Mouse (Mus musculus): ENCODE data around the gene Mthfd1l. TPM values are rescaled to one million over a fixed set of nuclear protein-coding genes. Genes with fewer than 3 reads are reported as not detected.
"Not testable (repeated sequence)": the region's sequence is repeated elsewhere in the genome, so short reads cannot be mapped to it uniquely, and the experiment has no call there.

Gene Mthfd1l
- polyA plus RNA-seq, 1 experiment from 2014 or later = 6.7 TPM

- no peak for ATAC-seq (ENCODE audit: low FRiP score)
These were observed 143.7 kb downstream of the Mthfd1l start for GRCm38 (mm10) chr10:4116653-4117052.

GRCm38 (mm10) chr10:4117091-4117490 is 144.2 kb downstream of the Mthfd1l start:
- no peak overlapping the region for H3K4me3 ChIP-seq (replicated peaks)
- WGBS = 35% methylated on average over 7 of the region's 7 CpGs
- H3K27ac ChIP-seq (replicated peaks) = no peak overlapping the region
- no peaks in the 10 kb centered on the region for H3K27me3 ChIP-seq (replicated peaks)
- H3K36me3 ChIP-seq = no peaks in the 10 kb centered on the region
- no peak overlapping the region for H3K9ac ChIP-seq (replicated peaks)
- ATAC-seq (ENCODE audit: low FRiP score) = no peak
- H3K9me3 ChIP-seq (replicated peaks) = no peaks in the 10 kb centered on the region
- H3K4me1 ChIP-seq = 0 out of 2 replicates have a peak, but pooled peaks cover 6% of the 10 kb centered on the region
- no peak overlapping the region for H3K4me2 ChIP-seq

More at GRCm38 (mm10) chr10:4116653-4117052, 143.7 kb downstream of the Mthfd1l start:
- H3K27ac ChIP-seq (replicated peaks) = no peak overlapping the region
- no peaks in the 10 kb centered on the region for H3K36me3 ChIP-seq
- no peaks in the 10 kb centered on the region for H3K27me3 ChIP-seq (replicated peaks)
- no peaks in the 10 kb centered on the region for H3K9me3 ChIP-seq (replicated peaks)
- no peak overlapping the region for H3K4me2 ChIP-seq
- H3K4me1 ChIP-seq = 0 out of 2 replicates have a peak, but pooled peaks cover 6% of the 10 kb centered on the region
- H3K4me3 ChIP-seq (replicated peaks) = no peak overlapping the region
- H3K9ac ChIP-seq (replicated peaks) = no peak overlapping the region

GRCm38 (mm10) chr10:4119287-4119686 is 146.4 kb downstream of the Mthfd1l start:
- 48% methylated on average over 4 of the region's 4 CpGs for WGBS
- no peak for ATAC-seq (ENCODE audit: low FRiP score)
- no peaks in the 10 kb centered on the region for H3K9me3 ChIP-seq (replicated peaks)

GRCm38 (mm10) chr10:4120708-4121107 is 147.8 kb downstream of the Mthfd1l start:
- Histone ChIP-seq H3K4me3 (replicated peaks) (no peak overlapping the region), H3K27ac (replicated peaks) (no peak overlapping the region), H3K36me3 (no peaks in the 10 kb centered on the region), H3K9ac (replicated peaks) (no peak overlapping the region), H3K9me3 (replicated peaks) (no peaks in the 10 kb centered on the region), H3K4me1 (no peaks in the 10 kb centered on the region), H3K27me3 (replicated peaks) (no peaks in the 10 kb centered on the region), H3K4me2 (no peak overlapping the region)
- no peak for ATAC-seq (ENCODE audit: low FRiP score)
- WGBS = 78% methylated on average over 10 of the region's 10 CpGs

More at GRCm38 (mm10) chr10:4119287-4119686, 146.4 kb downstream of the Mthfd1l start:
- Histone ChIP-seq H3K27me3 (replicated peaks) (no peaks in the 10 kb centered on the region), H3K4me2 (no peak overlapping the region), H3K27ac (replicated peaks) (no peak overlapping the region), H3K4me3 (replicated peaks) (no peak overlapping the region), H3K36me3 (no peaks in the 10 kb centered on the region), H3K9ac (replicated peaks) (no peak overlapping the region), H3K4me1 (no peaks in the 10 kb centered on the region)

- Histone ChIP-seq H3K27ac (replicated peaks) (no peak overlapping the region), H3K4me2 (no peak overlapping the region), H3K4me1 (no peaks in the 10 kb centered on the region), H3K27me3 (replicated peaks) (no peaks in the 10 kb centered on the region), H3K36me3 (no peaks in the 10 kb centered on the region), H3K9ac (replicated peaks) (no peak overlapping the region), H3K4me3 (replicated peaks) (no peak overlapping the region), H3K9me3 (replicated peaks) (no peaks in the 10 kb centered on the region)
- 90% methylated on average over 1 of the region's 1 CpGs for WGBS
- no peak for ATAC-seq (ENCODE audit: low FRiP score)
These were observed 148.3 kb downstream of the Mthfd1l start for GRCm38 (mm10) chr10:4121197-4121596.

- not testable (repeated sequence) for H3K36me3 ChIP-seq; ATAC-seq (ENCODE audit: low FRiP score); H3K9me3 ChIP-seq (replicated peaks); H3K4me2 ChIP-seq; H3K27me3 ChIP-seq (replicated peaks); H3K9ac ChIP-seq (replicated peaks); H3K27ac ChIP-seq (replicated peaks); H3K4me3 ChIP-seq (replicated peaks); H3K4me1 ChIP-seq
- 90% methylated on average over 7 of the region's 7 CpGs for WGBS
These were observed 150.5 kb downstream of the Mthfd1l start for GRCm38 (mm10) chr10:4123280-4123945.

- WGBS = 85% methylated on average over 1 of the region's 1 CpGs
- ATAC-seq (ENCODE audit: low FRiP score) = no peak
- no peak overlapping the region for H3K27ac ChIP-seq (replicated peaks)
These were observed 151.2 kb downstream of the Mthfd1l start for GRCm38 (mm10) chr10:4124148-4124547.

GRCm38 (mm10) chr10:4125232-4125631 is 152.3 kb downstream of the Mthfd1l start:
- no peak overlapping the region for H3K4me2 ChIP-seq
- H3K27ac ChIP-seq (replicated peaks) = no peak overlapping the region
- H3K36me3 ChIP-seq = no peaks in the 10 kb centered on the region
- 72% methylated on average over 7 of the region's 7 CpGs for WGBS
- H3K27me3 ChIP-seq (replicated peaks) = no peaks in the 10 kb centered on the region
- H3K9ac ChIP-seq (replicated peaks) = no peak overlapping the region
- H3K9me3 ChIP-seq (replicated peaks) = no peaks in the 10 kb centered on the region
- ATAC-seq (ENCODE audit: low FRiP score) = no peak
- no peak overlapping the region for H3K4me3 ChIP-seq (replicated peaks)
- no peaks in the 10 kb centered on the region for H3K4me1 ChIP-seq

More at GRCm38 (mm10) chr10:4124148-4124547, 151.2 kb downstream of the Mthfd1l start:
- H3K9me3 ChIP-seq (replicated peaks) = no peaks in the 10 kb centered on the region
- H3K9ac ChIP-seq (replicated peaks) = no peak overlapping the region
- no peak overlapping the region for H3K4me3 ChIP-seq (replicated peaks)
- no peaks in the 10 kb centered on the region for H3K4me1 ChIP-seq
- H3K27me3 ChIP-seq (replicated peaks) = no peaks in the 10 kb centered on the region
- H3K4me2 ChIP-seq = no peak overlapping the region
- H3K36me3 ChIP-seq = no peaks in the 10 kb centered on the region

- H3K9me3 ChIP-seq (replicated peaks) = no peaks in the 10 kb centered on the region
- H3K4me1 ChIP-seq = no peaks in the 10 kb centered on the region
- H3K27ac ChIP-seq (replicated peaks) = no peak overlapping the region
- 74% methylated on average over 8 of the region's 8 CpGs for WGBS
- H3K36me3 ChIP-seq = no peaks in the 10 kb centered on the region
- no peak overlapping the region for H3K4me3 ChIP-seq (replicated peaks)
- H3K27me3 ChIP-seq (replicated peaks) = no peaks in the 10 kb centered on the region
- ATAC-seq (ENCODE audit: low FRiP score) = no peak
- H3K9ac ChIP-seq (replicated peaks) = no peak overlapping the region
- H3K4me2 ChIP-seq = no peak overlapping the region
These were observed 153.6 kb downstream of the Mthfd1l start for GRCm38 (mm10) chr10:4126335-4127012.

GRCm38 (mm10) chr10:4128411-4128810 is 155.5 kb downstream of the Mthfd1l start:
- H3K9ac ChIP-seq (replicated peaks) = no peak overlapping the region
- 77% methylated on average over 10 of the region's 10 CpGs for WGBS
- no peak for ATAC-seq (ENCODE audit: low FRiP score)

GRCm38 (mm10) chr10:4128915-4129314 is 156.0 kb downstream of the Mthfd1l start:
- Histone ChIP-seq H3K9me3 (replicated peaks) (no peaks in the 10 kb centered on the region), H3K4me1 (no peaks in the 10 kb centered on the region), H3K4me3 (replicated peaks) (no peak overlapping the region), H3K4me2 (no peak overlapping the region), H3K27me3 (replicated peaks) (no peaks in the 10 kb centered on the region), H3K36me3 (no peaks in the 10 kb centered on the region), H3K27ac (replicated peaks) (no peak overlapping the region), H3K9ac (replicated peaks) (no peak overlapping the region)
- 88% methylated on average over 4 of the region's 4 CpGs for WGBS
- ATAC-seq (ENCODE audit: low FRiP score) = no peak

More at GRCm38 (mm10) chr10:4128411-4128810, 155.5 kb downstream of the Mthfd1l start:
- no peaks in the 10 kb centered on the region for H3K4me1 ChIP-seq
- no peak overlapping the region for H3K4me3 ChIP-seq (replicated peaks)
- no peaks in the 10 kb centered on the region for H3K9me3 ChIP-seq (replicated peaks)
- no peak overlapping the region for H3K27ac ChIP-seq (replicated peaks)
- H3K36me3 ChIP-seq = no peaks in the 10 kb centered on the region
- H3K4me2 ChIP-seq = no peak overlapping the region
- no peaks in the 10 kb centered on the region for H3K27me3 ChIP-seq (replicated peaks)

GRCm38 (mm10) chr10:4129461-4129860 is 156.5 kb downstream of the Mthfd1l start:
- Histone ChIP-seq H3K9ac (replicated peaks) (no peak overlapping the region), H3K36me3 (no peaks in the 10 kb centered on the region), H3K4me2 (no peak overlapping the region), H3K4me1 (no peaks in the 10 kb centered on the region), H3K27ac (replicated peaks) (no peak overlapping the region), H3K9me3 (replicated peaks) (no peaks in the 10 kb centered on the region), H3K4me3 (replicated peaks) (no peak overlapping the region), H3K27me3 (replicated peaks) (no peaks in the 10 kb centered on the region)
- WGBS = 85% methylated on average over 8 of the region's 8 CpGs
- ATAC-seq (ENCODE audit: low FRiP score) = no peak
